Mouse (Mus musculus) myocyte (in vitro differentiated cells): ENCODE results near the gene 6430548M08Rik. TPM values are rescaled to one million over a fixed set of nuclear protein-coding genes. Genes with fewer than 3 reads are reported as not detected.

ENCODE experiments used
- H3K27me3 ChIP-seq: one replicate; pipeline ENCODE4 v1.6.1; 2011; ENCODE audit not compliant: control insufficient read depth, insufficient read depth, insufficient read length
- H3K36me3 ChIP-seq: one replicate; pipeline ENCODE4 v1.6.1; 2011; ENCODE audit not compliant: control insufficient read depth, insufficient read depth
- H3K4me2 ChIP-seq: one replicate; pipeline ENCODE4 v1.6.1; 2011; ENCODE audit warnings: low read depth, control low read depth
- H3K4me3 ChIP-seq: one replicate; pipeline ENCODE4 v1.5.1; 2011; ENCODE audit warnings: mild to moderate bottlenecking, control low read depth, moderate library complexity
- H3K79me2 ChIP-seq: one replicate; pipeline ENCODE4 v1.6.1; 2011; ENCODE audit not compliant: control insufficient read depth, insufficient read depth
- H3ac ChIP-seq: one replicate; pipeline ENCODE4 v1.6.1; 2011; ENCODE audit not compliant: control insufficient read depth, insufficient read length
- CEBPB ChIP-seq: IDR thresholded peaks from 2 replicates; pipeline ENCODE4 v1.6.1; 2011; ENCODE audit warnings: mild to moderate bottlenecking, moderate library complexity; ENCODE audit not compliant: poor library complexity, insufficient read depth, severe bottlenecking
- E2F4 ChIP-seq: IDR thresholded peaks from one replicate; pipeline ENCODE4 v1.6.1; 2011; ENCODE audit warnings: mild to moderate bottlenecking, control low read depth, moderate library complexity; ENCODE audit not compliant: insufficient read depth
- MAX ChIP-seq: IDR thresholded peaks from one replicate; pipeline ENCODE4 v1.6.1; 2011; ENCODE audit warnings: low read depth, mild to moderate bottlenecking, control low read depth
- MYOD1 ChIP-seq, 3 experiments: IDR thresholded peaks; one replicate each; pipeline ENCODE4 v1.6.1; 2011; ENCODE audit warnings: control low read depth in 2 of 3, low read depth in 2 of 3, mild to moderate bottlenecking in 2 of 3, moderate library complexity in 1 of 3; ENCODE audit not compliant: insufficient read length in 2 of 3, control insufficient read depth in 1 of 3
- MYOG ChIP-seq, 3 experiments: IDR thresholded peaks; one replicate each; pipeline ENCODE4 v1.6.1; 2011; ENCODE audit warnings: control low read depth in 2 of 3, low read depth in 2 of 3, mild to moderate bottlenecking in 2 of 3; ENCODE audit not compliant: insufficient read length in 2 of 3, control insufficient read depth in 1 of 3, insufficient read depth in 1 of 3
- POLR2A ChIP-seq: IDR thresholded peaks from one replicate; pipeline ENCODE4 v1.6.1; 2011; ENCODE audit warnings: low read depth, mild to moderate bottlenecking, control low read depth, moderate library complexity; ENCODE audit not compliant: insufficient read length
- POLR2AphosphoS2 ChIP-seq: IDR thresholded peaks from one replicate; pipeline ENCODE4 v1.6.1; 2011; ENCODE audit warnings: low read depth, control low read depth; ENCODE audit not compliant: insufficient read length
- REST ChIP-seq: IDR thresholded peaks from one replicate; pipeline ENCODE4 v1.6.1; 2011; ENCODE audit warnings: mild to moderate bottlenecking, control low read depth, moderate library complexity; ENCODE audit not compliant: insufficient read depth, insufficient read length
- SRF ChIP-seq: IDR thresholded peaks from one replicate; pipeline ENCODE4 v1.6.1; 2011; ENCODE audit warnings: low read depth; ENCODE audit not compliant: control insufficient read depth, insufficient read length
- TCF12 ChIP-seq: IDR thresholded peaks from one replicate; pipeline ENCODE4 v1.6.1; 2011; ENCODE audit warnings: mild to moderate bottlenecking, control low read depth; ENCODE audit not compliant: poor library complexity, insufficient read depth, severe bottlenecking
- TCF3 ChIP-seq: IDR thresholded peaks from one replicate; pipeline ENCODE4 v1.6.1; 2011; ENCODE audit warnings: low read depth, control low read depth; ENCODE audit not compliant: insufficient read length
- USF1 ChIP-seq: IDR thresholded peaks from one replicate; pipeline ENCODE4 v1.6.1; 2011; ENCODE audit warnings: low read depth, mild to moderate bottlenecking, control low read depth, moderate library complexity
- polyA plus RNA-seq: library from polyadenylated mRNA; unstranded; fragments of >200 nt; fragmentation: generic; extraction: Trizol; gene quantifications from one replicate; pipeline ENCODE4 v1.2.1, GENCODE M21; 2012; ENCODE audit warnings: missing spikeins

Gene 6430548M08Rik
- polyA plus RNA-seq, 1 experiment: 9.4 TPM

DNA sequence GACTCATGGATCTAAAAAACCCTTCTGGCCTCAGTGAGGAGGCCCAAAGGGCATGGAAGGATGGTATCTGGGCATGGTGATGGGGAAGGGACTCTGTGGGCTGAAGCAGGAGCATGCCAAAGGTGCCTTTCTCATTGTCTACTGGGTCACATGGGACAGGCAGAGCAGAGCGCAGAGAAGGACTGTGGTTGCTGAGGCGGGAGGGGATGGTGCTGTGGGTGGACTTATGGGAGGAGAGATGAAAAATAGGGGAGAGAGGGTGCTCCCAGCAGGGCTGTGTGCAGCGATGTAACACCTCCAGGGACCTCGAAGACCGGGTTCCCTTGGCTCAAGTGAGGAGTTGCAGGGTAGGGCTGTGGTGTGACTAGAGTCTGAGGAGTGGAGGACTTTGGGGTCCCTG, 78.2 kb downstream of the 6430548M08Rik start:
- Histone ChIP-seq H3K36me3 (no peaks in the 10 kb centered on the region), H3ac (no peak overlapping the region), H3K27me3 (no peaks in the 10 kb centered on the region), H3K4me3 (no peak overlapping the region), H3K4me2 (no peak overlapping the region), H3K79me2 (no peaks in the 10 kb centered on the region)
- TF ChIP-seq REST (no peak), MYOD1 (IDR thresholded peaks at IDR 0.05; ENCODE audit: control insufficient read depth in 1 of 3, insufficient read length in 2 of 3, low read depth in 2 of 3) (no peak), CEBPB (no peak), POLR2A (no peak), MAX (no peak), TCF12 (no peak), SRF (no peak), POLR2AphosphoS2 (no peak), TCF3 (no peak)

- no peaks in the 10 kb centered on the region for H3K36me3 ChIP-seq
- no peak overlapping the region for H3K4me3 ChIP-seq
- no peak overlapping the region for H3ac ChIP-seq
- H3K4me2 ChIP-seq: no peak overlapping the region
- TF ChIP-seq POLR2A (no peak), MYOD1 (IDR thresholded peaks at IDR 0.05; ENCODE audit: control insufficient read depth in 1 of 3, insufficient read length in 2 of 3, low read depth in 2 of 3) (no peak), SRF (no peak), USF1 (no peak), TCF12 (no peak), MAX (no peak), POLR2AphosphoS2 (no peak), CEBPB (no peak), REST (no peak), MYOG (IDR thresholded peaks at IDR 0.05; ENCODE audit: control insufficient read depth in 1 of 3, insufficient read depth in 1 of 3, insufficient read length in 2 of 3, low read depth in 2 of 3) (no peak), E2F4 (no peak), TCF3 (no peak)
- no peaks in the 10 kb centered on the region for H3K27me3 ChIP-seq
- H3K79me2 ChIP-seq: no peaks in the 10 kb centered on the region
Measured at GRCm38 (mm10) chr8:120201351-120201750, 87.4 kb downstream of the 6430548M08Rik start.

- no peak overlapping the region for H3ac ChIP-seq
- TF ChIP-seq SRF (no peak), MYOD1 (IDR thresholded peaks at IDR 0.05; ENCODE audit: control insufficient read depth in 1 of 3, insufficient read length in 2 of 3, low read depth in 2 of 3) (no peak), TCF12 (no peak), TCF3 (no peak), E2F4 (no peak), POLR2AphosphoS2 (no peak), CEBPB (no peak), MYOG (IDR thresholded peaks at IDR 0.05; ENCODE audit: control insufficient read depth in 1 of 3, insufficient read depth in 1 of 3, insufficient read length in 2 of 3, low read depth in 2 of 3) (no peak), MAX (no peak), REST (no peak), USF1 (no peak), POLR2A (no peak)
- no peaks in the 10 kb centered on the region for H3K36me3 ChIP-seq
- no peak overlapping the region for H3K4me3 ChIP-seq
- no peaks in the 10 kb centered on the region for H3K27me3 ChIP-seq
- no peaks in the 10 kb centered on the region for H3K79me2 ChIP-seq
- H3K4me2 ChIP-seq: no peak overlapping the region
Measured at GRCm38 (mm10) chr8:120202546-120202945, 88.6 kb downstream of the 6430548M08Rik start.

DNA sequence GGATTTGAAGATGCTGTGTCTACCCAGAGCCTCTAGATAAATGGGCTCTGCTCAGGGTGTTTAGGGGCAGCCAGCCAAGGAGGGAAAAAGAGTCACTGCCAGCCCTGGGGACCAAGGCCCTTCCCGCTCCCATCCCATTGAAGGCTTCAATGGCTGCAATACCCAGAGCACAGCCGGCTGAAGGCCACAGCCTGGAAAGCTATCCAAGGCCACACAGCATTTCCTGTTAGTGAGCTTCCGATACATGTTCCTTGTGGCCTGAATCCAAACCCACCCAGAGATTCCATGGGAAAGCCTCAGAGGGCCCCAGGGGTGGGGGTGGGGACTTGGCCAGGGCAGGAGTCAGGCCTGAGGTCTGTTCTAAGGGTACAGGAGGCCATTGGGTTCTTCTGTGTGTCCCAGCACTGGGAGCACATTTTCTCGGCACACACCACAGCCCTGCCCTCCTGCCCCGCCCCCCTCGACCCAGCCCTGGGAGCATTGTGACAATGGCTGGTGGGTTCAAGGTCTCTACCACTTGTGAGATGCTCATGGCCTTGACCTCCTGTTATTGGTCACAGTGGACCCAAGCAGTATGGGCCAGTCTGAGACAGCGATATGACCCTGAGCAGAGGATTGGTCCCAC, 90.9 kb downstream of the 6430548M08Rik start:
- H3K4me3 ChIP-seq: no peak overlapping the region
- H3ac ChIP-seq: no peak overlapping the region
- no peaks in the 10 kb centered on the region for H3K36me3 ChIP-seq
- TF ChIP-seq E2F4: no peak
- TF ChIP-seq TCF12: no peak
- no peak for TF ChIP-seq MYOG (IDR thresholded peaks at IDR 0.05; ENCODE audit: control insufficient read depth in 1 of 3, insufficient read depth in 1 of 3, insufficient read length in 2 of 3, low read depth in 2 of 3)
- TF ChIP-seq MAX: no peak
- TF ChIP-seq MYOD1 (IDR thresholded peaks at IDR 0.05; ENCODE audit: control insufficient read depth in 1 of 3, insufficient read length in 2 of 3, low read depth in 2 of 3): no peak
- no peak for TF ChIP-seq USF1
- TF ChIP-seq POLR2AphosphoS2: no peak
- H3K27me3 ChIP-seq: no peaks in the 10 kb centered on the region
- no peak overlapping the region for H3K4me2 ChIP-seq
- H3K79me2 ChIP-seq: no peaks in the 10 kb centered on the region
